Mouse (Mus musculus) lung, postnatal 14 days (tissue): ENCODE results near the gene Wbp4.
"Not testable (repeated sequence)": the region's sequence is repeated elsewhere in the genome, so short reads cannot be mapped to it uniquely, and the experiment has no call there.

Experiments
- DNase-seq: peaks from one replicate; pipeline ENCODE4 v3.0.0; 2021

Gene Wbp4

GRCm38 (mm10) chr14:79481339-79482151 is at the start of gene Wbp4:
Gene Wbp4, minus strand, starts transcription at chr14:79481520.
- peak; percentile 92 for DNase-seq

- DNase-seq, result no peak
Measured at GRCm38 (mm10) chr14:79530761-79531160, 49.4 kb upstream of the Wbp4 start.

- no peak for DNase-seq
Measured at GRCm38 (mm10) chr14:79529581-79530554, 48.5 kb upstream of the Wbp4 start.

GRCm38 (mm10) chr14:79527704-79528103 is 46.4 kb upstream of the Wbp4 start:
- DNase-seq, result peak; percentile 53

GRCm38 (mm10) chr14:79526106-79526505 is 44.8 kb upstream of the Wbp4 start:
- DNase-seq, result not testable (repeated sequence)

GRCm38 (mm10) chr14:79522387-79522786 is 41.1 kb upstream of the Wbp4 start:
- DNase-seq, result no peak

GRCm38 (mm10) chr14:79521471-79522117 is 40.3 kb upstream of the Wbp4 start:
- no peak for DNase-seq

GRCm38 (mm10) chr14:79521056-79521455 is 39.7 kb upstream of the Wbp4 start:
- DNase-seq, result no peak

GRCm38 (mm10) chr14:79520612-79521011 is 39.3 kb upstream of the Wbp4 start:
- DNase-seq, result no peak

- no peak for DNase-seq
Measured at GRCm38 (mm10) chr14:79519663-79519975, 38.3 kb upstream of the Wbp4 start.

GRCm38 (mm10) chr14:79518761-79519662 is 37.7 kb upstream of the Wbp4 start:
- DNase-seq, result no peak

GRCm38 (mm10) chr14:79518123-79518522 is 36.8 kb upstream of the Wbp4 start:
- DNase-seq, result no peak

GRCm38 (mm10) chr14:79517185-79517740 is 35.9 kb upstream of the Wbp4 start:
- no peak for DNase-seq

GRCm38 (mm10) chr14:79516751-79517150 is 35.4 kb upstream of the Wbp4 start:
- no peak for DNase-seq

- no peak for DNase-seq
Measured at GRCm38 (mm10) chr14:79516243-79516610, 34.9 kb upstream of the Wbp4 start.

GRCm38 (mm10) chr14:79515511-79516242 is 34.4 kb upstream of the Wbp4 start:
- peak; percentile 39 for DNase-seq

- DNase-seq, result no peak
Measured at GRCm38 (mm10) chr14:79515100-79515499, 33.8 kb upstream of the Wbp4 start.

GRCm38 (mm10) chr14:79513951-79514350 is 32.6 kb upstream of the Wbp4 start:
- no peak for DNase-seq

GRCm38 (mm10) chr14:79511521-79511920 is 30.2 kb upstream of the Wbp4 start:
- no peak for DNase-seq

- no peak for DNase-seq
Measured at GRCm38 (mm10) chr14:79508662-79509305, 27.5 kb upstream of the Wbp4 start.

GRCm38 (mm10) chr14:79507846-79508245 is 26.5 kb upstream of the Wbp4 start:
- DNase-seq, result no peak
